Mouse (Mus musculus) brain, embryonic 14.5 days (tissue): ENCODE data around the gene Tox2.

Experiments
- CTCF ChIP-seq: fragments of 200-500 bp; IDR thresholded peaks from 2 replicates; pipeline ENCODE4 v1.5.1; 2012; ENCODE audit warnings: inconsistent platforms, mild to moderate bottlenecking, moderate library complexity, borderline replicate concordance; ENCODE audit not compliant: insufficient read depth, insufficient read length; ENCODE audit errors: extremely low read depth
- POLR2A ChIP-seq: fragments of 200-500 bp; IDR thresholded peaks from 2 replicates; pipeline ENCODE4 v1.6.1; 2012; ENCODE audit warnings: mild to moderate bottlenecking, inconsistent platforms, borderline replicate concordance; ENCODE audit not compliant: poor library complexity, insufficient read depth, insufficient read length, severe bottlenecking; ENCODE audit errors: extremely low read depth

GRCm38 (mm10) chr2:163275986-163276385 is 73.1 kb downstream of the Tox2 start:
- no peak for TF ChIP-seq CTCF
- TF ChIP-seq POLR2A = no peak
